Mouse (Mus musculus) kidney, postnatal 14 days (tissue): ENCODE data around the gene Mical3.

Experiments
- DNase-seq: peaks from one replicate; pipeline ENCODE4 v3.0.0; 2022; ENCODE audit warnings: mixed read lengths

Gene Mical3

DNA sequence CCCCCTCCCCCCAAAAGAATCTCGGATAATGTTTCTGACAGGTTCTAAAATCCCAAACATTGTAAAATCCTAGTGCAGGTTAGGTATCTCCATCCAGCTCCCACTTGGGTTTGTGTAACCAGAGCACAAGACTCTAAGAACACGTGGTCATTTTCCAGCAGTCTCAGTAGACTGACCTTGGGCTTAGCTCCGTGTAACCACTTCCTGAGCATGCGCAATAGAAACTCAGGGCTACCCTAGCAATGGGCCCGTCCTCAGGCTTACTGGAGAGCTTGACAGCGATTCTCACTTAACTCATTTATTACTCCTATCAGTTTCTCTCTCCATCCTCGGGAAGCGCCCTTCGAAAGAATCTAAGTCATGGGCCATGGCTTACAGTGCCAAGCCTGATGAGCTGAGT, 236.3 kb downstream of the Mical3 start:
- no peak for DNase-seq

- no peak for DNase-seq
Observed at GRCm38 (mm10) chr6:120894089-120894488, 236.7 kb downstream of the Mical3 start.

GRCm38 (mm10) chr6:120886696-120887095, 244.1 kb downstream of the Mical3 start:
- no peak for DNase-seq

GRCm38 (mm10) chr6:120884436-120884835, 246.4 kb downstream of the Mical3 start:
- DNase-seq: no peak
